Mouse (Mus musculus) 416B (cell line): ENCODE results near the gene Faap24.

Experiments used
- DNase-seq: peaks from one replicate; pipeline ENCODE4 v3.0.0; 2011; ENCODE audit warnings: low read depth

Gene Faap24

DNA sequence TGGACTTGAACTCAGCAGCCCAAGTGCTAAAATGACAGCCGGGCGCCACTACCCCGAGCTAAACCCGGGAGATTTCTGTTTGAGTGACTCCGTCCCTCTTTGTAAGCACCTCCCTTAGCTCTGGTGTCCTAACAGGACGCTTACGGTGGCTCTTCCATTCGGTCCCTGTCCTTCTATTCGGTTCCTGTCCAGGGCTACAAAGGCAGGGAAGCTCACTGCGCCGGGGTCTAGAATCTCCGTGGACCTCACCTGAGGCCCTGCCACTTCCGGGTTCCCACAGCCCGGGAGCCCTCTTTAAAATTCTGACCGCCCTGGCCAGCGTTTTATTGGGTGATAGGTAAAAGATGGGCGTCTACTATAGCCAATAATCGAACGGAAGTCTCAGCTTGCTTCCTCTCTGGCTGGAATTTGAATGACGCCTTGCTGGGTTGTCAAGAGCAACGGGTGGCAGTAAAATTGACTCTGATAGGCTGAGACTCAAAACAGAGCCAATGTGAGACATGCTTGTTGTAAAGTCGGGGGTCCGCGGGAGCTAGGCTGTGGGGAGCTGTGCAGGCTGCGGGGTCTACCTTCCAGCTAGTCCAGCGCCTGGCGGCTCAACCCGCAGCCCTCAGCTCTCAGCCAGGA, at the start of gene Faap24, which contains the start of gene Cep89:
TSS of gene Faap24 (minus strand) at position 295 of the 627 bp plus-strand sequence.
TSS of gene Cep89 (plus strand) at position 494 of the 627 bp plus-strand sequence.
- peak; percentile 99 for DNase-seq

DNA sequence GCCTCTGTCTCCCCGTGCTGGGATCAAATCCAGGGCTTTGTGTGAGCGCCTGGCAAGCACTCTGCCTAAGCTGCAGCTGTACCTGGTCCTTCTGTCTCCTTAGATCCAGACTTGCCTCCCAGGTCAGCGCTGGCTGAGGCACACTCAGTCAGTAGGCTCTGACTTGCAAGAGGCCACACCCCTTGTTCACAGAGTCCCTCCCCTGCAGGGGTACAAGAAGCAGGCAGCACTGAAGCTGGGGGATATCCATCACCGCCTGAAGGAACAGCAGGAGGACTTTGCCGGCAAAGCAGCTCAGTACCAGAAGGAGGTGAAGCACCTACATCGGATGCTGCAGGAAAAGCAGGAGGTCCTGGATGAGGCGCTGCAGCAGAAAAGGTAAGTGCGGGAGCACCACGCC, 38.6 kb upstream of the Faap24 start:
- no peak for DNase-seq

DNA sequence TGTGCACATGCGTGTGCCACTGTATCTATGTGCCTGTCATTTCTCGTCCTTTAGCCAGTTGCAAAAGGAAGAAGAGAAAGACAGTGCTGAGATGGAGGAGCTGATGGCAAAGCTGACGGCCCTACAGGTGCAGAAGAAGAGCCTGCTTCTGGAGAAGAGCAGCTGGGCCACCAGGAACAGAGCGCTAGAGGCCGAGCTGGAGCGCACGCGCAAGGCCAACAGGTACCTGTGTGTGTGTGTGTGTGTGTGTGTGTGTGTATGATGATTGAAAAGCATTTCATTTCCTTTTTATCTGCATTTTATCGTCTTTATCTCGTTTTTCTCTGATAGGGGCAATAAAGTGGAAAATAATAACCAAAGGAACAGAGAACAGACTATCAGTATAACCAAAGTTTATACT, 31.5 kb upstream of the Faap24 start:
- DNase-seq, result no peak

DNA sequence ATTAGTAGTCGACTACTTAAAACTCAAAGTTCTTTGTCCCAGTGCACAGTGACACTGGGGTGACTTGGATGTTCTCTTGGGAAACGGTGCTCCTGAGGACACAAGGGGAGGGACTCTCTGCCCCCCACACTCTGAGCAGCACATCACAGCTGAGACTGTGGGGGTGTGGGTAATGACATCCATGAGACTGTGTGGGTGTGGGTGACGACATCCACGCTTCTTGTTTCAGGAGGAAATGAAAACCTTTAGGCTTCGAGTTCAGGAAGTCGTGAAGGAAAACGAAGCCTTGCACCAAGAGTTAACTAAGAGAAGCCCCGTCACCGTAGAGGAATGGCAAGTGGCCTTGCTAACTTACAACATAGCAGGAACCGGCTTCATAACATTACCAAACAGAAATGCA, 26.4 kb upstream of the Faap24 start:
- peak; percentile 31 for DNase-seq

DNA sequence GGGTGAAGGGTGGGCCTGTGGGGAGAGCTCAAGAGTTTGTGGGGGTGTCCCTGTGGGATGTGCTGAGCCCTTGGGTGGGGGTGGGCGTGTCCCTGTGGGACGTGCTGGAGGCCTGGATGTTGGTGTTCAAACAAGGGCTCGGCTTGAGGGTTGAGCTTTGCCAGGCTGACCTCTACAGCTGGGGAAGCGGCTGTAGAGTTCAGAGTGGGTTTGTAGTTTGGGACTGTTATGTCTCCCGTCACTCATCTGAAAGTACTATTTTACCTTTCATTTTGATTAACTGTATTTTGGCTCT, 20.0 kb upstream of the Faap24 start:
- DNase-seq, result no peak

DNA sequence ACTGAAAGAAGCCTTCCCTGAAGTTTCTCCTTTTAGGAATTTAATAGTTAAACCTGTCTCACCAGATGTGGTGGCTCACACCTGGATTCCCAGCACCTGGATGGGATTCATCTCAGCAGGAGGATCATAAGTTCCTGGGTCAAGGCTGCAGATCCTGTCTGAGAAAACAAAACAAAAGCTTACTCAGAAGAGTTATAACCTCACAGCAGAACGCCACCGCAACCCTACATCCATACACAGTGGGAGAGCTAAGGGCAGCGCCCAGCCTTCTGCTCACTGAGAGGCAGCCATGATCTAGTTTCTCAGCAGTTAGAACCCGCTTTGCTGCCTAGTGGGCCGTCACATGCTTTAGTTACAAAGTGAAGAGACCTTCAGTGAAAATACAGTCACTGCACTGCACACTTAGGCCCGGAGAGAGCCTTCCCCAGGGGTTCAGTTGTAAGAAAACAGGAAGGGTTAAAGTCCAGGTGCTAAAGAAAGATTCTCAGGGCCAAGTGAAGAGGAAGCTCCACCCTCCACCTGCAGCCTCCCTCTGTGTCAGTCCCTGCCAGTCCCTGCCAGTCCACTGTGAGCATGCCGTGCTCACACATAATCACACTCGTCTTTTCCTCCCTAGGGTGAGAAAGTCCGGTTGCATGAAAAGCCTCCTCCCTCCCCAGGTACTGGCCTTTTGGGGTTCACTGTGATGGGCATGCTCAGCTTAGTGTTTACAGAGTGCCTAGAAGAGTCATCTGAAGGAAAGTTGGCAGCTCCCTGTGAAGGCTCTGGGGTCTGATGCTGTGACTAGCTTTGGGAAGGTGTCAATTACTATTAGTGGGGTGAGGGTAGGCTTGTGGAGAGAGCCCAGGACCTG, 19.4 kb upstream of the Faap24 start:
- no peak for DNase-seq

DNA sequence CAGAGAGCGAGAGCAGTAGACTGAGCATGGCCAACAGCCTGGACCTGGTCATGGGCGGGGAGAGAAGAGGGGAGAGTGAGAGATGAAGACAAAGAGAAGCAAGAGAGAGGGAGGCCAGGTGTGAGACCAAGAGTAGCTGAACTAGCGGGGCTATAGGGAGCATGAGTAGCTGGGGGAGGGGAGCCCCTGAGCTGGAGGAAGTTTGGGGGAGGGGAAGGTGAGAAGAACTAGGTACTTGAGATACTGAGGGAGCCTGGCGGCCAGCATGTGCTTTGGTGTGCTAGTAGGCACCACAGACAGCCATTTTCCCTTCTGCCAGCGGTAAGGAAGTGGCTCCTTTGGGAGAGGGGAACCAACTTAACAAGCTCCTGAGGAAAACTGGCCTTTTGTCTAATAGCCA, 18.6 kb upstream of the Faap24 start:
- no peak for DNase-seq

DNA sequence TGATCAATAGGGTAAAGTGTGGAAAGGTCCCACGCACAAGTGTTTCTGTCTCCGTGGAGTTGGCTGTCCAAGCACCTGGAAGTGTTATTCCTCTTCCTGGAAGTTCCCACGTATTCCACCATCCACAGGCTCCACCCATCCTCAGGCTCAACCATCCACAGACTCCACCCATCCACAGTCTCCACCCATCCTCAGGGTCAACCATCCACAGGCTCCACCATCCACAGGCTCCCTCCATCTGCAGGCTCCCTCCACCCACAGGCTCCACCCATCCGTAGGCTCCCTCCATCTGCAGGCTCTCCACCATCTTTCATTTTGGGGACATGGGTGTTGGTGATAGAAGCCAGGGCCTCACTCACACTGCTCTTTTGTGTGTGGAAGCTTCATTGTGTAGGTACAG, 4.5 kb upstream of the Faap24 start:
- DNase-seq, result no peak

DNA sequence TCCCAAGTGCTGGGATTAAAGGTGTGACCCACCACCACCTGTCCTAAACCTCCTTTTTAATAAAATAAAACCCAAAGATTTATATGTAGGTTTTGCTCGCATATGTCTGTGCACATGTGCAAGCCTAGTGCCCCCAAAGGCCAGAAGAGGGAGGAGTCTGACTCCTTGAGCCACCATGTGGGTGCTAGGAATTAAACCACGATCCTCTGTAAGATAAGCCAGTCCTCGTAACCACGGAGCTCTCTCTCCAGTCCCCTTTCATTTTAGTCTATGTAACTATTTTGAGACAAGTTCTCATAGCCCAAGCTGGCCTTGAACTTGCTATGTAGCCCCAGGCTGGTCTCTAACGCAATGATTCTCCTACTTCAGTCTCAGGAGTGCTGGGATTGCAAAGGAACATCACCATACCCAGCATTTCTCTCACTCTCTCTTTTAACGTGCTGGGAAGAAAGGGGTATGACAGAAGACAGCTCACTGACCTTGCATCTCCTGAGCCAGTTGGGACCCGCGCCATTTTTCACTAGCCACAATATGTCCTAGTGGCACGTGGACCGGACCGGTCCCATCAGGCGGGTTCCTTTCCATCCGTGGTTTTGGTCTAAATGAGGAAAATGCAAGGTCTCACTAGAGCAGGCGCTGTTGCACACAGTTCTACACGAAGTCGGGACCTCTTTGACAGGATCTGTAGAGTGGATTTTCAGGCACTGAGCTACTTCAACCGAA, 741 bp downstream of the Faap24 start:
- DNase-seq, result peak; percentile 75

DNA sequence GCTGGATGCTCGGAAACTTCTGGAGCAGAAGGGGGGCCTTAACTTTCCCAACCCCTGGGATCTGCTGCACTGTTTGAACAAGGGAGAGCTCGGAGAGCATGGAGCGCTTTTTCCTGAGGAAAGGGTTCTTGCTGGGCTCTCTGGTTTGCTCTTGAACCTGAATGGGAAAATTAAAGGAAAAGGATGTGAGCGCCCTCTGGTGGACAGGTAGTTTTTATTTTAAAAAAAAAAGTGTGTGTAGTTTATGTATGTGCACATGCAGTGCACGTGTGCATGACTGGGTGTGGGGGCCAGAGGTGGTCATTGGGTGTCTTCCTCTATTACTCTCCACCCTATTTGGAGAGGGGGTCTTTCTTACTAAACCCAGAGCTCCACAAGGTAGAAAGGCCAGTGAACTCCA, 3.7 kb downstream of the Faap24 start:
- DNase-seq, result no peak

DNA sequence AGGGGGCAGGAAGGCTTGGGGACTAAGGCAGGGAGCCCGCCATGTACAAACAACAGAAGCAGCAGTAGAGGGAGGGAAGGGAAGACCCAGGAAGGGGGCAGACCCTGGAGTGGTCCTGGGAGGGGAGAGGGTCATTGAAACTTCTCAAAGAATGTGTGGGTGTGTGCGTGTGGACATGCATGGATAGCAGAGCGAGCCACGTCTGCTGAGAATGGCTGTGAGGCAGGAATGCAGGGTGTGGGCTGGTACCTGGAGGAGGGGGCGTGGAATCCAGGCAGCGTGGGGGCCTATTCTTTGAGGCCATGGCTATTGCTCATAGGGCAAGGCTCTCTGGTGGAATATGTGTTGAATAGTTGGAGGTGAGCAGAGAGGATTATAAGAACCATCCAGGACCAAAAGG, 7.9 kb downstream of the Faap24 start:
- no peak for DNase-seq

DNA sequence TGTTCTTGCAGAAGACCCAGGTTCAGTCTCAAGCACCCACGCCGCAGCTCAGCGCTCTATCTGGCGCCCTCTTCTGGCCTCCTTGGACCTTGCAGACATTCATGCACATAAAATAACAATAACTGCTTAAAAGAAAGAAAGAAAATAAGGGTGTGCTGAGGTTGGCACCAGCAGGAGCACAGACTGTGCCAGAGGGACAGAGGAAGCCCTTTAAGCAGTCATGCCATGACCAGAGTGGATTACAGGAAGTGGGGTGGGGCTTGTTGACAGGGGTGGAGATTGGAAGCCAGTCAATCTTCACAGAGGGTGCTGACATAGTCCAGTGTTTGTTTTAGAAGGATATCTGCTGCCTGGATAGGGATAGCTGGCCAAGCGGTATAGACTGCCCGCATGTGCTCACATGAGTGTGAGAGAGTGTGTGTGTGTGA, 10.1 kb downstream of the Faap24 start:
- DNase-seq, result peak; percentile 63

DNA sequence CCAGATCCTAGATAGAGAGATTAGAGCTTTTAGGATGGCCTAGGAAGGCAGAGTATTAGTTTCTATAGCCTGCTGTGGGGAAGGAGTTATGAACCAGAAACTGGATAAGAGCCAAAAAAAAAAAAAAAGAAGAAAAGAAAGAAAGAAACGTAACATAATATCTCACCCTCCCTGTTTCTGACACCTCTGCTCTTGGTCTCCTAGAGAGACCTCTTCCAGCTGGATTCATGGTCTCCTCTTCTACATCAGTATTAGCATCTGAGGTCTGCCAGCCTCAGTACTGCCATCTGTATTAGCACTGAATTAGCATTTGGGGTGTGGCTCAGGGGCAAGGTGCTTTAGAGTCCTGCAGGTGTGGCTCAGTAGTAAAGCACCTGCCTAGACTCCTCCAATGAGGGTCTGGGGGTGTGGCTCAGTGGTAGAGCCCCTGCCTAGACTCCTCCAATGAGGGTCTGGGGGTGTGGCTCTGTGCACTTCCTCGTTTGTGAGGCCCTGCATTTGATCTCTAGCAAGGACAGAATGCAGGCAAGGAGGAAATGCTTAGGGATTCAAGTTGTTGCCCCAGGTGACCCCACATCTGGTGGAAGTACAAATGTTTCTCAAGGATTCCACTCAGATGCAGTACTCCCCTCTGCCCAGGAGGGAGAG, 13.8 kb downstream of the Faap24 start:
- DNase-seq, result peak; percentile 25

DNA sequence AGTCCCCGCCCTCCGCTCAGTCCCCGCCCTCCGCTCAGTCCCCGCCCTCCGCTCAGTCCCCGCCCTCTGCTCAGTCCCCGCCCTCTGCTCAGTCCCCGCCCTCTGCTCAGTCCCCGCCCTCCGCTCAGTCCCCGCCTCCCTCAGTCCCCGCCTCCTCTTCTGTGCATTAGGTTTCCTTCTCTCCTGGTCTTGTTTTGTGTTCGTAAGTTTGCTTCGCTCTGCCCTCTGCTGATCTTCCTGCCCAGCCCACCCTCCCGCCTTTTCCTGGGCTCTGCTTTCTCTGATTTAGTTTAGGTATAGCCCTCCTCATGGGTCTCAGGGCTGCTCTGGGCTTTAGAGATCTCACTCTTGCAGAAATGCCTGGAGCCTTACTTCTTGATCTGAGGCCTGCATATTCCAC, 14.8 kb downstream of the Faap24 start:
- DNase-seq, result no peak

DNA sequence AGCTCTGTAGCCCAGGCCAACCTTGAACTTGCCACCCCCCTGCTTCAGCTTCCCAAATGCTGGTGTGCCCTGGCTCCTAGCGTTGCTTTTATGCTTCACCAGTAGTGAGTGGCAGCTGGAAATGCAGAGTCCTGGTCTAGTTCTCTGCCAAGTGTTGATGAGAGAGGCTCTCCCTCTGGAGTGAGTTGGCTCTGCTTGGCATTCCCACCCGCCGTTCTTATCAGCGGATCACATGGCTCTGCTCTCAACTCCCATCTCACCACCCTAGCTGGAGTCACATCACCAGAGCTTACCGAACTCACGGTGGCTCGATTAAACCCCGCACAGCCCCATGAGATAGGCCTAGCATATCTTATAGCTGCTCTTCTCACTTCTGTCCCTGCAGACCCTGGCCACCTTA, 16.3 kb downstream of the Faap24 start:
- DNase-seq, result no peak

DNA sequence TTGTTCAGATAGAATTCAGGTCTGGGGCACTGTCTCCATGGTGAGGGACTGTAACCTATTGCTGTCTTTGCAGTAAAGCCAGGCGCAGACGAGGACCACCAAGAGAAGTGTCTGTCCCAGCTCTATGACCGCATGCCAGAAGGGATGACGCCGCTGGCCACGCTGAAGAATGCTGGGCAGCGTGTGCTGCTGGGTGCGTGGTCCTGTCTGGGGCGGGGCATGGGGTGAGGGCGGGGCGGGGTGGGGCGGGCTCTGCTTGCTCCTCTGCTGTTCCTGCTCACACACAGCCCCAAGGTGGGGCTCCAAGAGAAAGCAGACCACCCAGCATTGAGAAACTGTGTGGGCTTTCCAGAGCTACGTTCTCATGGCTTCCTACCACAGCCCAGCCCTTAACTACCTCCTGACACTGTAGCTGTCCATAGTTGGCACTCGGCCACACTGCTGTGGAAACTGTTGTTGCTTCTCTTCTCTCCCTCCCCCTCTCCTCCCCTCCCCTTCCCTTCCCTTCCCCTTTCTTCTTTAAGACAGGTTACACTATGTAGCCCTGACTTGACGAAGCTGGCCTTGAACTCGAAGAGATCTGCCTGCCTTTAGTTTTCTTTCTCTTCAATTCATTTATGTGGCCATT, 17.0 kb downstream of the Faap24 start:
- DNase-seq, result peak; percentile 82

DNA sequence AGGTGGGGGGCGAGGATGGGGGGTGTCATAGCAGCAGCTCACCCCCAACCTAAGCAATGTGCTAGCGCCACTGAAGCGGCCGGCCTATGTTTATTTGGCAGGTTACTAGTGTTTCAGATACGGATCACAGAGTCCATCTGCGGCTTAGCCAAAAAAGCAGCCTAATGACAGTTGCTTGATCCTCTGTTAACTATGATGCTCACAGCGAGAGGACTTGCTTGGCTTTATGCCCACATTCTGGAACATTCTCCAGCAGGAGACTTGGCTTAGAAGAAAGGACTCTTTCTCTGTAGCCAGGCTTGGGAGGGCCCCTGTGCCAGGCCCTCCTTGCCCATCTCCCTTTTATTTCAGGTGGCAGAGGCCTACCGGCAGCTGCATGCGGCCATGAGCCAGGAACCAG, 20.0 kb downstream of the Faap24 start:
- no peak for DNase-seq

DNA sequence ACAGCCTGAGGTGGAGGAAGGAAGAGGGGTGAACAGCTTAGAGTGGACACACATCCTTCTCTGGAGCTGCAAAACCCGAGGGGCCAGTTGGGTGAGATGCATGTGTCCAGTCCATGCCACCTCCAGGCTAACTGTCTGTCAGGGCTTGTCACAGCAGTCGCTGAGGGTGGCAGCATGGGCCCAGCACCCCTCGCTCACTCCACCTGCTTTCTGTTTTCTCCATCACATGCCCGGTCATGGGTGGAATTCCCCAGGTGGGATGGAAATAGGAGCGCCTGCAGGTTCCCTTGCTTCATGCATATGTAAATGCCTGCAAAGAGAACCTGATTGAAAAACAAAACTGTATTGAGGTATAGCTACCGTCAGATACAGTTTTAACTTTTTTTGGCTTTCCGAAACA, 22.4 kb downstream of the Faap24 start:
- no peak for DNase-seq

DNA sequence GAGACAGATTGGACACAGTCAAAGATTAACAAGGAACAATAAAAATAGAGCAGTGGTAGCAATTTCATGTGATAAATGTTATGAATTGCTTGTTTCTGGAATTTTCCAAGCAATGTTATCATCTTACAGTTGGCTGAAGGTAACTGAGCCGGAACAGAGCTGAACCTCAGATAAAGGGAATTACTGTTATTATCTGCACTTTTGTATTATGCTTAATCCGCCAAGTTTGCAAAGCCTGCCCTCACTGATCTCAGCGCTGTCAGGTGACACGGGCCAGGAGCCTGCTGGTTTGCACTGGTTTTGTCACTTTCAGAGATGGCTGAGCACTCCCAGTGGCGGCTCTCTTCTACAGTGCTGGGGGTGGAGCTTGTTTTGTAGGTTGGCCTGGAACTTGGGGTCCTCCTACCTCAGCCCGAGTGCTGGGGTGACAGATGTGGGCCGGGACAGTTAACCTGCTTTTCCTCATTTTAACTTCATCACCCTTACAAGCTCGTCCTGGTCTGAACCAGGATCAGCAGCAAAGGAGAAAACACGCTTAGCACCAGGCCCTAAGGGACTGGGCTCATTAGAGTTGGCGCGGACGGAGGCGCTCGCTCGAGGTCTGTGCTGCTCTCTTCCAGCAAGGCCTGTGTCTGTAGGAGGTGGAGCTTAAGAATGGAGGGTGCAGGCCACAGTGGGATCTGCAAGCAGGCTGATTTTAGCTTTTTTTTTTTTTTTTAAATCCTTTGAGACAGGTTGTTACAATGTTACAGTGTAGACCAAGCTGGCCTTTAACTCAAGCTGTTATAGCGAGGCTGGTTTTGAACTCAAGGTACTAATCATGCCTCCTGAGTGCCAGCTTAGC, 23.3 kb downstream of the Faap24 start:
- DNase-seq, result no peak

DNA sequence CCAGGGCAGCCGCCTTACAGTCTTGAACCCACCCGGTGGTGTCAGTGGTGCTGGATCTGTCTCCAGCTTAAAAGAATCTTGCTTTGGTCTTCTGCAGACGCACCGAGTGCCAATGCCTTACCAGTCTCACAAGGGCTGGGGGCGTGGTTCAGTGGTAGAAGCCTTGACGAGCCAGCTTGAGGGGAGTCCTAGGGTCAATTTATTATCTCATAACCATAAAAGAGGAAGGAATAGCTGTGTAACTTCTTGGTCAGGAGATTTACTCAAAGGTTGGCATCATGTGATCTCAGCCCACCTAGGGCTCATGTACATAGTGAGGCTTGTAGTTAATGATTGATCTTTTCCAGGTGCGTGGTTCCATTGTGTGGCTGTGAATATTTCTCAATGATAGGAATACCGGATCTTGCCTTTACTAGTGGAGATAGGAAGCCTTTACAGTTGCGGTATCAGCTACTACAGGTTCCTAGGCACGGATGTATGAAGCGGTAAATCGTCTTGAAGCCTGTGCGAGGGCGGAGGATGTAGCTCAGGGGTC, 24.1 kb downstream of the Faap24 start:
- DNase-seq, result no peak

DNA sequence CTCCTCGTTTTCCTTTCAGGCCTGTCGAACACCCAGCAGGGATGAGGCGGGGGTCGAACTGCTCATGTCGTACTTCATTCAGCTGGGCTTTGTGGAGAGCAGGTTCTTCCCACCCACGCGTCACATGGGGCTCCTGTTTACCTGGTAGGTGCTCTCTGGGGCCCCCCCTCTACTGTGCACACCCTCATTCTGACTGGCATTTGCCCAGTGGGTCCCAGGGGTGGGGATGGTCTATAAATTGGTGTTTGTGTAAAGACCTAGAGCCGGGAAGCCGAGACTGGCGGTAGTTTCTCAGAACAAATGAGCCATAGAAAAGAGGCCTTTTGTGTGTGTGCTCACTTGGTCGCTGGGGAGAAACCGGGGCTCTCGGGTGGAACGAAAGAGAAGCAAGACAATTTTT, 25.5 kb downstream of the Faap24 start:
- no peak for DNase-seq
